Mouse (Mus musculus): Measurements from ENCODE around the gene Taar3. TPM values are rescaled to one million over a fixed set of nuclear protein-coding genes. Genes with fewer than 3 reads are reported as not detected.

Gene Taar3
- total RNA-seq, 2 experiments from 2014 or later, result not detected

GRCm38 (mm10) chr10:23986419-23986818 is 37.1 kb downstream of the Taar3 start:
- ATAC-seq (replicated peaks; ENCODE audit: low FRiP score, poor library complexity, severe bottlenecking), result no peak

GRCm38 (mm10) chr10:23993381-23993780 is 44.0 kb downstream of the Taar3 start, which contains the start of gene Taar7a:
TSS of gene Taar7a (minus strand) at chr10:23993481.
- no peak for ATAC-seq (replicated peaks; ENCODE audit: low FRiP score, poor library complexity, severe bottlenecking)

GRCm38 (mm10) chr10:23999639-24000038 is 50.3 kb downstream of the Taar3 start, which contains the start of gene Taar7b:
TSS of gene Taar7b (plus strand) at chr10:23999939.
- no peak for ATAC-seq (replicated peaks; ENCODE audit: low FRiP score, poor library complexity, severe bottlenecking)

Other genes starting within 250 kb of the Taar3 start
- gene Rps12, start 162.3 kb upstream of the Taar3 start, total RNA-seq (2015; ENCODE audit: low replicate concordance), result 1,496 and 1,704 TPM in 2 replicates
- gene Rps12, start 162.3 kb upstream of the Taar3 start, total RNA-seq (2017; ENCODE audit: low replicate concordance), result 275 and 669 TPM in 2 replicates
- 0.36 TPM in 1 of 2 replicates, not detected in the other for gene Slc18b1, start 152.6 kb upstream of the Taar3 start, total RNA-seq (2015; ENCODE audit: low replicate concordance)
- gene Slc18b1, start 152.6 kb upstream of the Taar3 start, total RNA-seq (2017; ENCODE audit: low replicate concordance), result not detected in 2 replicates
- gene Vnn3, start 98.1 kb upstream of the Taar3 start, total RNA-seq (2015; ENCODE audit: low replicate concordance), result 5.4 TPM in 1 of 2 replicates, not detected in the other
- not detected in 2 replicates for gene Vnn3, start 98.1 kb upstream of the Taar3 start, total RNA-seq (2017; ENCODE audit: low replicate concordance)
- gene Vnn1, start 54.9 kb upstream of the Taar3 start, total RNA-seq (2015; ENCODE audit: low replicate concordance), result not detected in 2 replicates
- not detected in 2 replicates for gene Vnn1, start 54.9 kb upstream of the Taar3 start, total RNA-seq (2017; ENCODE audit: low replicate concordance)
- gene Taar1, start 29.2 kb upstream of the Taar3 start, total RNA-seq (2015; ENCODE audit: low replicate concordance), result not detected in 2 replicates
- gene Taar1, start 29.2 kb upstream of the Taar3 start, total RNA-seq (2017; ENCODE audit: low replicate concordance), result not detected in 2 replicates
- not detected in 2 replicates for gene Taar2, start 11.0 kb upstream of the Taar3 start, total RNA-seq (2015; ENCODE audit: low replicate concordance)
- gene Taar2, start 11.0 kb upstream of the Taar3 start, total RNA-seq (2017; ENCODE audit: low replicate concordance), result not detected in 2 replicates
- gene Taar4, start 10.9 kb downstream of the Taar3 start, total RNA-seq (2015; ENCODE audit: low replicate concordance), result not detected in 2 replicates
- gene Taar4, start 10.9 kb downstream of the Taar3 start, total RNA-seq (2017; ENCODE audit: low replicate concordance), result not detected in 2 replicates
- gene Taar5, start 21.1 kb downstream of the Taar3 start, total RNA-seq (2015; ENCODE audit: low replicate concordance), result not detected in 2 replicates
- not detected in 2 replicates for gene Taar5, start 21.1 kb downstream of the Taar3 start, total RNA-seq (2017; ENCODE audit: low replicate concordance)
- gene Taar6, start 36.1 kb downstream of the Taar3 start, total RNA-seq (2015; ENCODE audit: low replicate concordance), result not detected in 2 replicates
- not detected in 2 replicates for gene Taar6, start 36.1 kb downstream of the Taar3 start, total RNA-seq (2017; ENCODE audit: low replicate concordance)
- gene Taar7a, start 43.9 kb downstream of the Taar3 start, total RNA-seq (2015; ENCODE audit: low replicate concordance), result not detected in 2 replicates
- gene Taar7a, start 43.9 kb downstream of the Taar3 start, total RNA-seq (2017; ENCODE audit: low replicate concordance), result not detected in 2 replicates
- gene Taar7b, start 50.4 kb downstream of the Taar3 start, total RNA-seq (2015; ENCODE audit: low replicate concordance), result not detected in 2 replicates
- gene Taar7b, start 50.4 kb downstream of the Taar3 start, total RNA-seq (2017; ENCODE audit: low replicate concordance), result not detected in 2 replicates
- gene Taar7d, start 77.7 kb downstream of the Taar3 start, total RNA-seq (2015; ENCODE audit: low replicate concordance), result not detected in 2 replicates
- gene Taar7d, start 77.7 kb downstream of the Taar3 start, total RNA-seq (2017; ENCODE audit: low replicate concordance), result not detected in 2 replicates
- gene Taar7e, start 88.1 kb downstream of the Taar3 start, total RNA-seq (2015; ENCODE audit: low replicate concordance), result not detected in 2 replicates
- not detected in 2 replicates for gene Taar7e, start 88.1 kb downstream of the Taar3 start, total RNA-seq (2017; ENCODE audit: low replicate concordance)
- not detected in 2 replicates for gene Taar7f, start 100.0 kb downstream of the Taar3 start, total RNA-seq (2015; ENCODE audit: low replicate concordance)
- gene Taar7f, start 100.0 kb downstream of the Taar3 start, total RNA-seq (2017; ENCODE audit: low replicate concordance), result not detected in 2 replicates
- not detected in 2 replicates for gene Taar8a, start 126.9 kb downstream of the Taar3 start, total RNA-seq (2015; ENCODE audit: low replicate concordance)
- not detected in 2 replicates for gene Taar8a, start 126.9 kb downstream of the Taar3 start, total RNA-seq (2017; ENCODE audit: low replicate concordance)
- not detected in 2 replicates for gene Taar8b, start 142.7 kb downstream of the Taar3 start, total RNA-seq (2015; ENCODE audit: low replicate concordance)
- not detected in 2 replicates for gene Taar8b, start 142.7 kb downstream of the Taar3 start, total RNA-seq (2017; ENCODE audit: low replicate concordance)
- not detected in 2 replicates for gene Taar8c, start 152.4 kb downstream of the Taar3 start, total RNA-seq (2015; ENCODE audit: low replicate concordance)
- gene Taar8c, start 152.4 kb downstream of the Taar3 start, total RNA-seq (2017; ENCODE audit: low replicate concordance), result not detected in 2 replicates
- gene Taar9, start 160.0 kb downstream of the Taar3 start, total RNA-seq (2015; ENCODE audit: low replicate concordance), result not detected in 2 replicates
- gene Taar9, start 160.0 kb downstream of the Taar3 start, total RNA-seq (2017; ENCODE audit: low replicate concordance), result not detected in 2 replicates
- 10.8 and 21.4 TPM in 2 replicates for gene Stx7, start 199.7 kb downstream of the Taar3 start, total RNA-seq (2015; ENCODE audit: low replicate concordance)
- gene Stx7, start 199.7 kb downstream of the Taar3 start, total RNA-seq (2017; ENCODE audit: low replicate concordance), result 30.8 and 35.2 TPM in 2 replicates